Mouse (Mus musculus) midbrain, embryonic 10.5 days (tissue): ENCODE measurements at regions not wholly inside any gene's neighbourhood (a gene's known extent, or its start where the extent isn't known, plus 50 kb on each side); places are given as distances from the start of the nearest gene placed in this dataset.

Experiments used
- DNase-seq: peaks from one replicate; pipeline ENCODE4 v3.0.0-alpha.2; 2017; ENCODE audit warnings: low spot score
- H3K27ac ChIP-seq: fragments of 300-500 bp; sonication (generic); replicated peaks from 2 replicates; pipeline ENCODE4 v1.5.1; 2016; ENCODE audit warnings: mild to moderate bottlenecking
- H3K27me3 ChIP-seq: fragments of 300-500 bp; sonication (generic); 2 replicates; pipeline ENCODE4 v1.6.1; 2016; ENCODE audit warnings: low read depth, mild to moderate bottlenecking; ENCODE audit not compliant: poor library complexity, severe bottlenecking
- H3K36me3 ChIP-seq: fragments of 300-500 bp; sonication (generic); 2 replicates; pipeline ENCODE4 v1.6.1; 2016; ENCODE audit warnings: mild to moderate bottlenecking, moderate library complexity
- H3K4me1 ChIP-seq: fragments of 300-500 bp; sonication (generic); 2 replicates; pipeline ENCODE4 v1.6.1; 2016
- H3K4me3 ChIP-seq: fragments of 300-500 bp; sonication (generic); 2 replicates; pipeline ENCODE4 v1.5.1; 2016; ENCODE audit warnings: mild to moderate bottlenecking, moderate library complexity
- H3K9me3 ChIP-seq: fragments of 300-500 bp; sonication (generic); replicated peaks from 2 replicates; pipeline ENCODE4 v1.6.1; 2016; ENCODE audit warnings: mild to moderate bottlenecking
- WGBS: fragments of 180-500 bp; shearing (Covaris S2); methylation state at CpG from one replicate; pipeline ENCODE4 v1.1.7; 2016; 5-methylcytosine and 5-hydroxymethylcytosine counted together

- no peaks in the 10 kb centered on the region for H3K9me3 ChIP-seq
- DNase-seq = no peak
- H3K4me1 ChIP-seq = peaks cover 24% of the 10 kb centered on the region
- H3K27me3 ChIP-seq = peaks cover 17% of the 10 kb centered on the region
- H3K27ac ChIP-seq = no peak overlapping the region
- no peaks in the 10 kb centered on the region for H3K36me3 ChIP-seq
- no peak overlapping the region for H3K4me3 ChIP-seq
- 90% methylated on average over 2 of the region's 2 CpGs for WGBS
Observed at GRCm38 (mm10) chr7:119089931-119090330, 94.5 kb downstream of the Gpr139 start.

GRCm38 (mm10) chr7:119088537-119088936, 93.5 kb upstream of the Gprc5b start:
- no peak for DNase-seq
- Histone ChIP-seq H3K4me3 (no peak overlapping the region), H3K27ac (no peak overlapping the region), H3K4me1 (peaks cover 26% of the 10 kb centered on the region), H3K27me3 (peaks cover 22% of the 10 kb centered on the region), H3K36me3 (no peaks in the 10 kb centered on the region), H3K9me3 (no peaks in the 10 kb centered on the region)
- 83% methylated on average over 2 of the region's 2 CpGs for WGBS

GRCm38 (mm10) chr7:119087723-119088419, 92.9 kb upstream of the Gprc5b start:
- no peak overlapping the region for H3K27ac ChIP-seq
- DNase-seq = no peak
- H3K4me3 ChIP-seq = no peak overlapping the region
- 77% methylated on average over 7 of the region's 7 CpGs for WGBS
- H3K27me3 ChIP-seq = peaks cover 22% of the 10 kb centered on the region
- peaks cover 26% of the 10 kb centered on the region for H3K4me1 ChIP-seq
- H3K9me3 ChIP-seq = no peaks in the 10 kb centered on the region
- no peaks in the 10 kb centered on the region for H3K36me3 ChIP-seq

- H3K27me3 ChIP-seq = peaks cover 22% of the 10 kb centered on the region
- no peaks in the 10 kb centered on the region for H3K36me3 ChIP-seq
- H3K4me3 ChIP-seq = no peak overlapping the region
- no peaks in the 10 kb centered on the region for H3K9me3 ChIP-seq
- H3K27ac ChIP-seq = no peak overlapping the region
- DNase-seq = peak; percentile 21
- WGBS = 55% methylated on average over 13 of the region's 13 CpGs
- peaks cover 26% of the 10 kb centered on the region for H3K4me1 ChIP-seq
Observed at GRCm38 (mm10) chr7:119085696-119086451, 90.9 kb upstream of the Gprc5b start.

- peak; percentile 30 for DNase-seq
- Histone ChIP-seq H3K4me3 (no peak overlapping the region), H3K9me3 (no peaks in the 10 kb centered on the region), H3K36me3 (no peaks in the 10 kb centered on the region), H3K27me3 (no peaks in the 10 kb centered on the region), H3K4me1 (peaks cover 24% of the 10 kb centered on the region), H3K27ac (no peak overlapping the region; the same call in 1 of the 2 replicates)
- WGBS = 63% methylated on average over 12 of the region's 12 CpGs
Observed at GRCm38 (mm10) chr7:119076712-119077619, 82.0 kb upstream of the Gprc5b start.

- no peak overlapping the region for H3K27ac ChIP-seq
- no peaks in the 10 kb centered on the region for H3K9me3 ChIP-seq
- H3K4me1 ChIP-seq = no peaks in the 10 kb centered on the region
- no peaks in the 10 kb centered on the region for H3K27me3 ChIP-seq
- no peak overlapping the region for H3K4me3 ChIP-seq
- 73% methylated on average over 2 of the region's 2 CpGs for WGBS
- DNase-seq = no peak
- H3K36me3 ChIP-seq = no peaks in the 10 kb centered on the region
Observed at GRCm38 (mm10) chr7:119066026-119066425, 71.0 kb upstream of the Gprc5b start.
